Mouse (Mus musculus) cortical plate, adult 2 months (tissue): ENCODE results near the gene Prrg4. TPM values are rescaled to one million over a fixed set of nuclear protein-coding genes. Genes with fewer than 3 reads are reported as not detected.
"Not testable (repeated sequence)": the region's sequence is repeated elsewhere in the genome, so short reads cannot be mapped to it uniquely, and the experiment has no call there.

Experiments
- H3K27ac ChIP-seq: fragments of 200-500 bp; 2 replicates; pipeline ENCODE4 v1.5.1; 2012; ENCODE audit warnings: low read length, control low read depth, inconsistent platforms; ENCODE audit not compliant: insufficient read depth
- H3K4me1 ChIP-seq: fragments of 200-500 bp; 2 replicates; pipeline ENCODE4 v1.6.1; 2011; ENCODE audit warnings: low read length; ENCODE audit not compliant: control insufficient read depth, insufficient read depth
- H3K4me3 ChIP-seq: fragments of 200-500 bp; 2 replicates; pipeline ENCODE4 v1.5.1; 2011; ENCODE audit warnings: mild to moderate bottlenecking, low read length, control low read depth; ENCODE audit not compliant: insufficient read depth
- CTCF ChIP-seq: fragments of 200-500 bp; IDR thresholded peaks from 2 replicates; pipeline ENCODE4 v1.5.1; 2011; ENCODE audit warnings: mild to moderate bottlenecking, control low read depth, low read length; ENCODE audit not compliant: insufficient read depth; ENCODE audit errors: extremely low read depth
- POLR2A ChIP-seq: fragments of 200-500 bp; IDR thresholded peaks from 2 replicates; pipeline ENCODE4 v1.6.1; 2011; ENCODE audit warnings: mild to moderate bottlenecking, low read length, control low read depth; ENCODE audit not compliant: insufficient read depth; ENCODE audit errors: extremely low read depth
- polyA plus RNA-seq: library from polyadenylated mRNA; depleted of rRNA; stranded (reverse); fragments of >200 nt; gene quantifications from 2 replicates; pipeline ENCODE4 v1.2.3, GENCODE M21; 2012; rRNA removed

The Prrg4 gene
- 0.17 and 0.23 TPM in 2 replicates for polyA plus RNA-seq

DNA sequence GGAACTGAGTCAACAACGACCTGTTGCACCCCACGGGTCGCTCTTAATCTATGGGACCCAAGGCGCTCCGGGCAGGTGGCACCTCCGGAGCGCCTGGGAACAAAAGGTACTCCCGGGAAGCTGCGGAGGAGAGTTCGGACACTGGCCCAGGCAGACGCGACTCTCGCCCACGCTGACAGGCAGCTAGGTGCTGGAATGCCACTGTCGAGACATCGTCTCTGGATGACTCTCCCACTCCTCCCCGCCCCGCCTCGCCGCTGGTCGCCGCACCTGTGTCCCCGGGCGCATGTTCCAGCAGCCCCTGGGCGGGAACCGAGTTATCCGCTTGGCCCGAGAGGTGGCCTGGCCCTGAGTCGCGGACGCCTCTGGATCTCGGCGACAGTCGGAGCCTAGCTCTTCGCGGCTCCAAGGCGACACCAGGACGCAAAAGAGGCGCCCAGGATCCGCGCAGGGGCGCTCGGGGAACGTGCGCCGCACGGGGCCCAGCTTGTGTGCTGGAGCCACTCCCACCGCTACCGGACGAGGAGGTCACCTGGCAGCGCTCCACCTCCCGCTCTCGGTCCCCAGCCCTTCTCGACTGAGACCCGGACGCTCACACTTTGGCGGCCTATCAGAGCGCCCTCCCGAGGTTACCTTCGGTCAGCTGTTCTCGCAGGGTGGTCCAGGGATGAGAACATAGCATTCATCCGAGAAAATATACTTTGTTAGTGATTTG lies at the start of gene Prrg4:
Gene Prrg4 (minus strand): TSS at position 601 of the 715 bp plus-strand sequence.
- Histone ChIP-seq H3K4me3 (peak within 1 kb of the TSS; percentile 48), H3K4me1 (no peaks in the 10 kb centered on the region), H3K27ac (no peak within 1 kb of the TSS)
- no peak for TF ChIP-seq CTCF
- TF ChIP-seq POLR2A: no peak

DNA sequence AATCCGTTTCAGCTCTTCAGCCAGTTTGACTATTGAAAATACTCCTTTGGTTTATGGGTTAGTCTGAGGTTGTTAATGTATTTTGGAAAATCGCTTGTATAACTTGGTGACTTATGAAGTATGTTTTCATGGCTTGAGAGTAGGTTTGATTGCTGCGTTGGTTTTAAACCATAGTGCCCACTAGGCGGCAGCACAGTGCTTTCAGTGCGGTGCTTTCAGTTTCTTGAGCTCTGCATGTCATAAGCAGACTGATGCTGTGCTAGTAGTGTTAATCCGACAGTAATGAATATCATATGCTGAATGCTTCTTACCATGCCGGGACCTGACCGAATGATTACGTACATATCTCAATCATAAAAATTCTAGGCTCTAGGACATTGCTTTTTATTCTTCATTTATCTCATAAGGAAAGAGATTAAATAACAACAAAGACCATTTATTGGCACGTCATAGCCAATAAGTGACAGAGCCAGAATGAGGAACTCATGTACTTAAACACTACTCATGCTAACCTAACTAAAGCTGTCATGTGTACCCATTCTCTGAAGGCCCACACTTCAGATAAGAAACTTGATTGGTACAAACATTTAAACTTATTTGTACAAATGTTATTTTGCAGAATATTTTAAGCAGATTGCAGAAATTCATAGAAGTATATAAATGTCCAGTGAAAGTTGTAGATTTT lies 38.3 kb upstream of the Prrg4 start:
- Histone ChIP-seq H3K4me1 (no peaks in the 10 kb centered on the region), H3K4me3 (no peak overlapping the region), H3K27ac (no peak overlapping the region)
- TF ChIP-seq POLR2A: no peak
- peak; percentile 88 for TF ChIP-seq CTCF

DNA sequence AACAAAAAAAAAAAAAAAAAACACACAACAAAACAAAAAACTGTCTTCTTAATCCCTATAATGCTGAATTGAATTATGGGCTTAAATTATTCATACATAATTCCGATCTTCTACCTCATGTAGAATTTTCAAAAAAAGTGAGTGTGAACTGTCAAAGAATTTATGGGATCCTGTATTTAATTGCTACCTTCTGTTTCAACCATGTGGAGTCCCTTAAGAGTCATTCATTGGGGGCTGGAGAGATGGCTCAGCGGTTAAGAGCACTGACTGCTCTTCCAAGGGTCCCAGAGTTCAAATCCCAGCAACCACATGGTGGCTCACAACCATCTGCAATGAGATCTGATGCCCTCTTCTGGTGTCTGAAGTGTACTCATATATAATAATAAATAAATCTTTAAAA lies 37.7 kb upstream of the Prrg4 start:
- not testable (repeated sequence) for H3K4me3 ChIP-seq, H3K27ac ChIP-seq, H3K4me1 ChIP-seq

DNA sequence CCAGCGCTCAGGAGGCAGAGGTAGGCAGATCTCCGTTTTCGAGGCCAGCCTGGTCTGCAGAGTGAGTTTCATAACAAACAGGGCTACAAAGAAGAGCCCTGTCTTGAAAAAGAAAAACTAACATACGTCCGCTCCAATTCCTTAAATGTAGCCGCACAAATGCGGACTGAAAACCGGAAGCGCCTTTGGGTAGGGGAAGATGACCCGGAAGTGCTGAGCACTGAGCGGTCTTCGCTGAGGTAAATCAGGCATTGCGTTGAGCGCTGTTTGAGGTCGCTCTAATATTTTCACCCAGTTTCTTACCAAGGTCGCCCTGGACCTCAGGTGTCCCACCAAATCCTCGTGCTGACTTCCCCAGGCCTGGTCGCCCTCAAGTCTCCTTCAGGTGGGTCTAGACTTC lies 36.4 kb upstream of the Prrg4 start:
- no peak overlapping the region for H3K27ac ChIP-seq
- no peak overlapping the region for H3K4me3 ChIP-seq
- TF ChIP-seq POLR2A: no peak
- no peak for TF ChIP-seq CTCF
- no peaks in the 10 kb centered on the region for H3K4me1 ChIP-seq

DNA sequence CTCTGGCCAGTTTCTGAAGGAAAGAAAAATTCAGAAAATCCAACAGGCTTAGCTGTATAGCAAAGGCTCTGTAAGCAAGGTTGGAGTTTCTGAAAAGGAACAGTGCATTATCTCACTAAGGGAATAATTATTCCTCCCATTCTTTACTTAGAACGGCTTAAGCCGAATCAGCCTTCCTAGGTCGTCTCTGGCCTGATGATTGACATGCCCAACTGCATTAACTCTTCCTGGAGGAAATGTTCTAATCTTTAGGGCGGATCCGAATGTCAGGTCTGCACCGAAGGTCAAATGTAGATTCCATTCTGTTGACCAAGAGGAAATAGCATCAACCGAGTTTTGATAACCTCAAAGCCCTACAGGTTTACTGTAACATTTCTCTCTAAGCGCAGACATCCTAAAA lies 29.1 kb upstream of the Prrg4 start:
- H3K4me3 ChIP-seq: no peak overlapping the region
- no peaks in the 10 kb centered on the region for H3K4me1 ChIP-seq
- no peak for TF ChIP-seq POLR2A
- no peak for TF ChIP-seq CTCF
- H3K27ac ChIP-seq: no peak overlapping the region

DNA sequence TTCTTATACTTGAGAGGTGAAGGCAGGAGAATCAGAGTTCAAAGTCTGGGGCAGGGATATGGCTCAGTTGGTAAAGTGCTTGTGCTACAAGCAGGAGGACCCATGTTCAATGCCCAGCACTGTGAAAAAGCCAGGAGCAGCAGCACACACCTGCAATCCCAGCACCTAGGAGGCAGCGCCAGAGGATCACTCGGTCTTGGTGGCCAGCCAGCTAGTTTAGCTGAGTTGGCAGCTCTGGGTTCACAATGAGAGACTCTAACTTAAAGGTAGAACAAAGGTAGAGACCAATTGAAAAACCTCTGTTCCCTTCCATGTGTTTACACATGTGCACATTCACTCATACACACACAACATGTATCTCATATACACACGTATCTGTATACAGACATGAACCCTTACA lies 19.4 kb upstream of the Prrg4 start:
- H3K27ac ChIP-seq: no peak overlapping the region
- H3K4me3 ChIP-seq: no peak overlapping the region
- no peaks in the 10 kb centered on the region for H3K4me1 ChIP-seq
- TF ChIP-seq CTCF (no peak), POLR2A (no peak)

DNA sequence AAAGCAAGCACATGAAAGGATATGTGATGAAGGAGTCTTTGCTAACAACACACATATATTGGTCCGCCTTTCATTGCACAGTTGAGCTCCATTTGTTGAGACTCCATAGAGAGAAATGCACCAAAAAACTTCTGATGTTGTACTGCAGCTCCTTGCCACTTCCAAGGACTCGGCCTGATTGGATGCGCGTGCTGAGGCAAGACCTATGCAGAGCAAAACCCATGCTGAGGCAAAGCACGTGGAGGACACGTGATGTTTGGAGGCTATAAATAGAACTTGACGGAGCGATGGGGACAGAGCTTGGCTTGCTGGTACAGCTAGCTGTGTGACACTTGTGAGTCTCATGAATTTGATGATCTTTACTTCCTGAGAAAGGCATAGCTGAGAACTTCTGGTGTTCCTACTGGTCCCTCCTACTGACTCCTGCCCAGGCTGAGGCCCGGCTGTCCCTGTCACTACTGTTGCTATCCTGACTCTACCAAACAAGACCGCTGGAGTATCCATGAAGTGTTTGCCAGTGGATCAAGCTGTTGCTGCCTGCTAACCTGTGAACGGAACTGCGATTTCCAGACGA lies 17.7 kb upstream of the Prrg4 start, which contains the start of gene Ccdc73:
Gene Ccdc73 (plus strand): TSS at position 524 of the 574 bp plus-strand sequence.
- no peak within 1 kb of the TSS for H3K27ac ChIP-seq
- no peaks in the 10 kb centered on the region for H3K4me1 ChIP-seq
- no peak within 1 kb of the TSS for H3K4me3 ChIP-seq
- TF ChIP-seq CTCF (no peak), POLR2A (no peak)

DNA sequence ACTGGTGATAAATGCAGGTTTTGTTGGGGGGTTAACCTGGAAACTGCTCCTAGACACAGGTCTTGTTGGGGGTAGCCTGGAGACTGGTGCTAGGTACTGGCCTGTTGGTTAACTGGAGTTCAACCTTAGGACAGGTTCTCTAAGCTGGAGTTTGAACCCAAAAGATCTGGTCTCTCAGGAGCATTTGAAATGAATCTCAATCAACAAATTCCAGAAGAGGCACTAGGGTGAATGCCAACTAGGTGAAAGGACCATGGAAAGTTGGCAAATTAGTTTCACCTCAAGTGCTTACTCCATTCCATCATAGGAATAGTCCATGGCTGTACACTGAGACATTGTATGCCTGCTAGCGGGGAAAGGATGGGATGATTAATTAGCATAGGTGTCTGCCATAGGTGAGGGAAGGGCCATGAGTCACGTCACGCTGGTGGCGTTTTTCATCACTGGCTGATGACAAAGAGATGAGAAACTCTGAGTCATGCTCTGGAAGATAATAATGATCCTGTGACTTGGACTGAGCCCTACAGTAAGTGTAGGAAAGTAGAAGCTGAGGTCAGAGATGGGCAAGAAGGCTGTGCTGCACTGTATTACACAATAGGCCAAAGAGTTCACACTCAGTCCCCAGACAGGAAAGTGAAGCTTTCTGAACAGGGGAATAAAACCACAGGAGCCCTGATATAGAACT lies 14.6 kb upstream of the Prrg4 start:
- no peaks in the 10 kb centered on the region for H3K4me1 ChIP-seq
- TF ChIP-seq POLR2A (no peak), CTCF (no peak)
- no peak overlapping the region for H3K4me3 ChIP-seq
- no peak overlapping the region for H3K27ac ChIP-seq

DNA sequence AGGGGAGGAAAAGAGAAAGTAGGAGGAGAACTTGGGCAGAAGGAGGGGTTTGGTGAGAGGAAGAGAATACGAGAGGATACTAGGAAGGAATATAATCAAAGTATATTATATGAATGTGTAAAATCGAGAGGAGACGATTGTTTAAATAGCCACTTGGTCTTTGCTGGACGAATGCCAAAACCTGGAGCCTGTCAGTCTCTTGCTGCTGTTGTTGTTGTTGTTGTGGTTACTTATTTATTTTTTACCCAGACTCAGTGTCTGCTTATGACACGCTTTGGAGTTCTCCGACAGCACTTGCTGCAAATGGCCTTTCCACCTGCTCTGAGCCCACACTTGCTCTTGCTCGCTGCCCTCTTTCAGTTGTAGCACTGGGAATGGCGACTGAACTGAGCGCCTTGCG lies 10.8 kb upstream of the Prrg4 start:
- H3K4me1 ChIP-seq: no peaks in the 10 kb centered on the region
- no peak for TF ChIP-seq POLR2A
- TF ChIP-seq CTCF: no peak

More for the DNA sequence above, 10.8 kb upstream of the Prrg4 start:
- Histone ChIP-seq H3K27ac (no peak overlapping the region), H3K4me3 (no peak overlapping the region)
